Mouse (Mus musculus) heart, adult 18-20 months (tissue): ENCODE measurements around the gene Cxcr4. TPM values are rescaled to one million over a fixed set of nuclear protein-coding genes. Genes with fewer than 3 reads are reported as not detected.

ENCODE experiments used
- DNase-seq, 2 experiments: peaks; one replicate each; pipeline ENCODE4 v3.0.0; 2021 to 2022; ENCODE audit warnings: mixed read lengths in 1 of 2
- total RNA-seq, 2 experiments: library from RNA; stranded (reverse); gene quantifications; 2 replicates each; pipeline ENCODE4 v1.2.3; 2021

Gene Cxcr4
- total RNA-seq, 2 experiments from 2014 or later = 8.9 to 14.7 TPM

GRCm38 (mm10) chr1:128569992-128570648 lies 22.0 kb downstream of the Cxcr4 start:
- no peak for DNase-seq

GRCm38 (mm10) chr1:128567224-128568197 lies 24.6 kb downstream of the Cxcr4 start:
- no peak for DNase-seq

- DNase-seq = no peak
Measured at GRCm38 (mm10) chr1:128563905-128564304, 28.2 kb downstream of the Cxcr4 start.

GRCm38 (mm10) chr1:128561325-128561874 lies 30.7 kb downstream of the Cxcr4 start:
- no peak for DNase-seq

GRCm38 (mm10) chr1:128560452-128561324 lies 31.4 kb downstream of the Cxcr4 start:
- no peak for DNase-seq

- DNase-seq = no peak
Measured at GRCm38 (mm10) chr1:128557953-128558352, 34.1 kb downstream of the Cxcr4 start.

GRCm38 (mm10) chr1:128552545-128552944 lies 39.5 kb downstream of the Cxcr4 start:
- no peak for DNase-seq

GRCm38 (mm10) chr1:128551743-128552397 lies 40.2 kb downstream of the Cxcr4 start:
- DNase-seq = no peak

- DNase-seq = no peak
Measured at GRCm38 (mm10) chr1:128549442-128549841, 42.7 kb downstream of the Cxcr4 start.

- no peak for DNase-seq
Measured at GRCm38 (mm10) chr1:128549007-128549406, 43.1 kb downstream of the Cxcr4 start.

GRCm38 (mm10) chr1:128548220-128548998 lies 43.7 kb downstream of the Cxcr4 start:
- DNase-seq = no peak

GRCm38 (mm10) chr1:128545672-128546071 lies 46.4 kb downstream of the Cxcr4 start:
- no peak for DNase-seq

GRCm38 (mm10) chr1:128543137-128543536 lies 49.0 kb downstream of the Cxcr4 start:
- DNase-seq = no peak

- DNase-seq = no peak
Measured at GRCm38 (mm10) chr1:128542555-128542954, 49.5 kb downstream of the Cxcr4 start.

- no peak for DNase-seq
Measured at GRCm38 (mm10) chr1:128540213-128540612, 51.9 kb downstream of the Cxcr4 start.

- DNase-seq = no peak
Measured at GRCm38 (mm10) chr1:128539555-128539954, 52.5 kb downstream of the Cxcr4 start.
